Mouse (Mus musculus): Measurements from ENCODE around the gene Phf20.
"Not testable (repeated sequence)": the region's sequence is repeated elsewhere in the genome, so short reads cannot be mapped to it uniquely, and the experiment has no call there.

The Phf20 gene

DNA sequence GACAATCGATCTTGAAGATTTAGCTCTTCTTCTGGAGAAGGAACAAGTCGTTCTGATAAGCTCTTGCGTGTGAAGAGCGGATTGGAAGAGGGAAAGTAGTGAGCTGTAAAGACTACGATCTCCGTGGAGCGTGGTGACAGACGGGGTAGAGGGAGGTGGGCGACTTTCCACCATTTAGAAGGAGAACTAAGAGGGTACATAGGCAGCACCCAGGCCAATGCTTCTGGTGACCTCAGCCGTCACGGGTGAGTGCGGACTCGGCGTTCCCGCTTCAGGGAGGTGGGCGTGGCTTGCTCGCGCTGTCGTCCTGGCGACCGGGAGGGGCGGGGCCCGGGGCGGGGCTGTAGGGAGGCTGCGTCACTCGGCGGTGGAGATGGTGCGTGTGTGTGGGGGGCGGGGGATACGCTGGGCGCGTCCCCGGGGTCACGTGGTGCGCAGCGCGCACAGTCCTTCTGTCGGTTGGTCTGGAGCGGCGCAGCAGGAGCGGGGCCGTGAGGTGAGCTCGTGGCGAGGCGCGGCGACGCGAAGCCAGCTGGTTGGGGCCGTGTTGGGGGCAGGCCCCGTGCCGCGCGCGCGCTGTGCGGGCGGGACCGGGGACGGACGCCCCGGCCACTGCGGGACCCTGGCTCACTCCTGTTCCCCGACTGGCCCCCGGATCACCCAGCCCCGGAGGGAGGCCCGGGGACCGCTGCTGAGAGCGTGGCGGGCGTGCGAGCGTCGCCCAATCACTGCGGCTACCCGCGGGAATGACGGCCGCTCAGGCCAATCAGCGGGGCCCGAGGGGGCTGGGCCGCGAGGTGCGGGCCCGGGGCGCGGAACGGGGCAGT, at the start of gene Phf20:
Gene Phf20, plus strand, starts transcription at position 165 of the 827 bp plus-strand sequence.
- DNase-seq (ENCODE audit: low read depth, low spot score), result peak; percentile 95

DNA sequence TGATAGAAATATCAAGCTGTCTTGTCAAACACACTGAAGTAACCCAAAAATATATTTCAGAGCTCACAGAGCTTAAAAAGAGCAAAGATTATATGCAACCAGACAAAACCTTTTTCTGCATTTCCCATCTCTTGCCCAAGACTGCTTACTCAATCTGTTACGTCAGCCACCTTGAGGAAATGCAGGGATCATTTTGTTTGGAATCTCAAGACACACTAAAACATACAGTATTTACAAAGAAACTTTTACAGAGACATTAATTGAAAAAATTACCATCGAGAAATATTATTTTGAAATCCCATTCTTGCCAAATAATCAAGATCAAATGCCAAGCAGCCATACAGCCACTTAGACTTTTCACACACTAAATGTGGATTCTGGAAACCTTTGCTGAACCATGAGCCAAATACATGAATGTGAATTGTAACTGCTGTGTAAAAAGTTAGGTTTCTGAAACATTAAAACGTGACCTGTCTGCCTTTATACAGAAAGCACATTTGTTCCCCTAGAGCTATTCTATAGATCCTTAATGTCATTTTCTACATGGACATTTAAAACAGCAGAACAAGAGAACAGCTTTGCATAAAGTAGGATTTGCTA, 48.9 kb upstream of the Phf20 start:
- no peak for DNase-seq (ENCODE audit: low read depth, low spot score)

DNA sequence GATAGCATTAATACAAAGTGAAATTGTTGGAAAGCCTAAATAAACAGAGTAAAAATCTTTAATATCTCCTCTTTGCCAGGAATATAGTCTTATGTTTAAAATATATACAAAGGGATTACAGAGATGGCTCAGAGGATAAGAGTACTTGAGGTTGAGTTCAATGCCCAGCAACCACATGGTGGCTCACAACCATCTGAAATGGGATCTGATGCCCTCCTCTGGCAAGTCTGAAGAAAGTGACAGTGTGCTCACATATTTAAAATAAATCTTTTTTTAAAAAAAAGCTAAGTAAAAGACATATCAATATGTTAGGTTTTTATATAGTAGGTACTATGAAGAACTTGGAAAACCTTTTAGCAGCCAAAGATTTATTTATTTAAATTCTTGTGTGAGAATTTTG, 44.7 kb upstream of the Phf20 start:
- DNase-seq (ENCODE audit: low read depth, low spot score), result no peak

DNA sequence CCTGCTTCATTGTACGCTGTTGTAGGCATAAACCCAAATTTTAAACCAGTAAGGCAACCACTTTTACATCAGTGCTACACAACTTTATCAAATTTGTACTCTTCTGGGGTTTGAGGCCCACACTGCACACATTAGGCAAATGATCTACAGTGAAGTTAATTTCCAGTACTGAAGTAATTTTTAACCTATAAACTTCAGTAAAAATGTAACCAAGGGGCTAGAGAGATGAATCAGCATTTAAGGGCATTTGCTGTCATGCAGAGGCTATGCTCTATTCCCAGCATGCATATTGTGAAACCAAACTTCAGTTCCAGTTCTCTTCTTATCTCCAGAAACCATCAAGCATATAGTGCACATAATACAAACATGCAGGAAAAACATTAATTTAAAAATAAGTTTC, 30.8 kb upstream of the Phf20 start:
- DNase-seq (ENCODE audit: low read depth, low spot score), result no peak

DNA sequence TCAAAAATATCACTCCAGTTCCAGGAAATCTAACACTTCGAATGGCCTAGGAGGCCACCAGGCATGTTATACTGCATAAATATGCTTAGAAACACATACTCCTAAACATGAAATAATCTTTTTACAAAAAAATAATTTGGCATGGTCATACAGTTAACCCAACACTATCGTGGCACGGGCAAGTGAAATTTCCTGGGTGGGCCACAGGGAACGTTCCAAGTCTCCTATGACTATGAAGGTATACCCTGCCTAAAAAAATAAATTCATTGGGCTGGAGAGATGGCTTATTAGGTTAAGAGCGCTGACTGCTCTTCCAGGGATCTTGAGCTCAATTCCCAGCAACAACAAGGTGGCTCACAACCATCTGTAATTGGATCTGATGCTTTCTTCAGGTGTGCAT, 29.7 kb upstream of the Phf20 start:
- DNase-seq (ENCODE audit: low read depth, low spot score), result no peak

DNA sequence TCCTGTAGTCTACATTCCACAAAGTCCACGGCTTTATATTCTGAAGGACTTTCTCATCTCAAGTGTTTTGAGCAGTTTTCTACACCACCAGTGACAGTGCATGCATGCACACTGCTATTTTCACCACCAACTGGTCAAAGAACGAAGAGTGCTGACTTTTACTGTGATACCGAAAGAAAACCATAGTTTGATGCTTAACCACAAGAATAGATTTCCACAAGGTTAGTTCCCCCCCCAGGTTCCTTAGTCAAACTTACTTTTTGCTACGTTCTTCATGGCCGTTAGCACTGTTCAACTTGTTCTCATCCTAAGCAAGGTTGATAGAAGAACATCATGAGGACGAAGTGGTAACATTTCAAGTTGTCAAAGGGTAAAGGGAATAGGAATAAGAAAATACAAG, 19.2 kb upstream of the Phf20 start:
- DNase-seq (ENCODE audit: low read depth, low spot score), result no peak

DNA sequence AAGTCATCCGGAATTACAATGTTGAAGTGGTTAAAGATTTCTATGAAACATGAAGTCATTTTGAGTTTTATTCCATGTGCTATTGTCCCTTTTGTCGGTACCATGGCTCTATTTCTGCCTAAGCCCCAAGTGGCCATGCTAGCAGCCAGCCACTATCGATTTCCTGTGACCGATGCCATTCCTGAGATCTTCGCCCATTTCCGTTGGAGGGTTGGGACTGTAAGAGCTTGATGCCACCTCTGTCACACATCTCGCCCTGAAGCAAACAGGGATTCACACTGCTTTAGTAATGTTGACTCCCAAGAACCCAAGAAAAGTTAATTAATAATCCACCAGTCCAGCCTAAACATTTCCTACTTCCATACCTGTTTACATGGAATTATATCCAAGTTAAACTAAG, 18.6 kb upstream of the Phf20 start:
- no peak for DNase-seq (ENCODE audit: low read depth, low spot score)

DNA sequence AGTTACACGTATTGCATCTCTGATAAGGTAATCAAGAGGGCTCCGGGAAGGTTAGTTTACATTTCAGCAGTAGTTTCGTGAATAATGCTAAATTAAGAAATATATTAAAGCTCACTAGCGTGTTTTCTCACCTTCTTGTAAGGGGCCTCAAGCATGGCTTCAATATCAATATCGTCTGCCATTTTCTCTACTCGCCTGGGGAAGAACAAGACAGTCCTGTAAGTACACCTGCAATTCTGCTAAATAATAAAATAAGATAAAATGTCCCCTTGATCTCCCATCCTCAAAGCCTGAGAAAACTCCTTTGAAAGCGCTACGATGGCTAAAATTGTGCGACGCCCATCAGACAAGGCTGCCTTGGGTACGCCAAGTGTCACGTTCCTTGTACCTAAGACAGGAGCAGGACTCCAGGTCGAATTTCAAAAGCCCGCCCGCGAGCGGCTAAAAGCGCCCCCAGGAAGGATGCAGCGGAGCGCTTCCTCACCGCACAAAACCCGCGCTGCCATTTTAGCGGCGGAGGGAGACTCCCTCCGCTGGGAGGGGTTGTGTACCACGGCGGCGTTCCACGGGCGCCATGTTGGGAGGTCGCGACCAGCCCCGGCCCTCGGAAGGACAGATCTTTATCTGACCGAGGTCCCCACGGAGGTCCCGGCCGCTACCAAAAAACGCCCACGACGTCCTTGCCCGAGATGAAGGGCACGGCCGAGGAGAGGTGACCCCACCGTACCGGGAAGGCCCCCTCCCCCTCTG, 17.0 kb upstream of the Phf20 start:
- peak; percentile 80 for DNase-seq (ENCODE audit: low read depth, low spot score)

DNA sequence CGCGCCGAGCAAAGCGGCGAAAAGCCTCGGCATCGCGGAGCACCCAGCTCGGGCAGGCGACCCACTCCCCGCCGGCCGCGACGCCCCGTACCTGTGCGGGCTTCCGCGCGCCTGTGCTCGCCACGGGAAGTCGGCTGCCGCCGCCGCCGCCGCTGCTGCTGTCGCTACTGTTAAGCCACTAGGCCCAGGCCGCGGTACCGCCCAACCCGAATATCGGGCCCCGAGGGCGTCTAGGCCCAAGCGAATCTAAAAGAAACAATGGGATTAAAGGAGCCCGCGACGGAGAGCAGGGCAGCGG, 16.5 kb upstream of the Phf20 start:
- DNase-seq (ENCODE audit: low read depth, low spot score), result no peak

DNA sequence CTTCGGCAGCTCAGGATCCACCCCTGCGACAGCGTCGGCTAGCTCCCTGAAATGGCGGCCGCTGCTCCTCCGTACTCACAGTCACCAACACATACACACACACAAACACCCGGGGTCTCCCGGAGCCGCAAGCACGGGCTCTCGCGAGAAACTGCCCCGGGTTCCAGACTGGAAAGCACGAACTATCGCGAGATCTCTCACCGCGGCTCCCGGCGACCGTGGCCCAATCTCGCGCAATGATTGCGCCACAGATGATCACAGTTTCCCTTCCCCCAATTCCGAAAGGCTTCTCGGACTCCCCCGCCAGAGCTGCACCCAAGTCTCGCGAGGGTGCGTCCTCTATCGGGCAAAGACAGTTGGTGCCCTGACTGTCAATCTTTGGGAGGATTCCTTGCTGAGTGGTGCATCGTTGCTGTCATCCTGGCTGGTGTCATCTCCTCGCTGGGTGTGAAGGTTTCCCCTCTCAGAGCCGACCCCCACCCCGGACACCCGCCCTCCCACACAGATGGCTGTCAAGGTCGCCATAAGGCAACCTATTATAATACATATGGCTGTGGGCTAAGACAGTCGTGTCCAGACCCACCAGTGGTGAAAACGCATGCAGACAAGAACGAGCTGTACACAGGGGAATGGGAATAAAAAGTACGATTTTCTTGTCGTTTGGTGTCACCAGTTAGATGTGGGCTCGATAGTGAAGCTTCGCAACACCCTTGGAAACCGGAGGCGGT, 16.0 kb upstream of the Phf20 start, which contains the start of gene Rbm39:
Gene Rbm39, minus strand, starts transcription at position 145 of the 728 bp plus-strand sequence.
- DNase-seq (ENCODE audit: low read depth, low spot score), result peak; percentile 100

DNA sequence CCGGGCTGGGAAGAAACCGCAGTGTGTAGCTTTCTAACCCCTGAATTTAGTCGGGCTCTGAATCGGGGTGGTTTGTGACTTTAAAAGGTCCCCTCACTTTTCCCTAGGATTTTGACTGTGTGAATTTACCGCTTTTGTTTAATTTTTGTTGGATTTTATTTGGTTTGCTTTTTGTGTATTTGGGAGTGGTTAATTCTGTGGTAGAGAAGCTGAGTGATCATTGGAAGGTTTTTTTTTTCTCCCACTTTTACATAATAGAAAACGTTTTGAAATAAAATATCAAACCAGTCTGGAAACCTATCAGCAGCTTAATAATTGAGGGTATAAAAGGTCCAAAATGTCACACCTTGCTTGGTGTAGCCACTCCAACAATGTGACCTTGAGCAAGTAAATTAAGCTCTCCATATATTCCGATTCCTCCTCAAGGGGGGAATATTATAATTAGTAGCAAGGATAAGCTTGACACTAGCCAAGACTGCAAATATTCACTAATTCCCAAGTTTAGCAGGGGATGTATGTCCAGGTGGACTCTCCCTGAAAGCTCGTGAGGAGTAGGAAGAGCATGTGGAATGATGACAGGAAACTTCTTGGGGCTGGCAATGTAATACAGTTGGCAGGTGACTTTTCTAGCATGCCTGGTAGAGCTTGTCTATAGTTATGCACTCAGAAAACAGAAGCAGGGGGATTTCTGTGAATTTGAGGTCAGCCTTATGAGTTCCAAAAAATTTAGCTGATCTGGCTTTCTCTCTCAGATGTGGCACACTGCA, 15.3 kb upstream of the Phf20 start:
- no peak for DNase-seq (ENCODE audit: low read depth, low spot score)

DNA sequence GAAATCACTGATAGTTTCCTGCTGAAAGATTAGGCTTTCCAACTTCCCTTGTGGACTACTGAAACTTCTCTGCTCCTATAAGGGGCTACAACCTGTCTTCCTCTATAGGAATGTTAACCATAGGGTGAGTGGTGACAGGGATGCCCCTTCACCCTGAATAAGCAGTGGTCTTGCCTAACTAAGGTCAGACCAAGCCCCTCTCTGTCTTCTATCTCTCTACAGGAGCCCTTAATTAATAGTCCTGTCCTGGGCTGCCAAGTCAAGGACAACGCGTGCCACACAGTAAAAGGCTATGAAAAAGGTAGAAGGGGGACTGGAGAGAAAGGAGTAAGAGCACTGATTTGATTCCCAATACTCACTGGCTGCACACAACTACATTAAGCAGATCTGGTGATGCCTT, 14.7 kb upstream of the Phf20 start:
- DNase-seq (ENCODE audit: low read depth, low spot score), result no peak

DNA sequence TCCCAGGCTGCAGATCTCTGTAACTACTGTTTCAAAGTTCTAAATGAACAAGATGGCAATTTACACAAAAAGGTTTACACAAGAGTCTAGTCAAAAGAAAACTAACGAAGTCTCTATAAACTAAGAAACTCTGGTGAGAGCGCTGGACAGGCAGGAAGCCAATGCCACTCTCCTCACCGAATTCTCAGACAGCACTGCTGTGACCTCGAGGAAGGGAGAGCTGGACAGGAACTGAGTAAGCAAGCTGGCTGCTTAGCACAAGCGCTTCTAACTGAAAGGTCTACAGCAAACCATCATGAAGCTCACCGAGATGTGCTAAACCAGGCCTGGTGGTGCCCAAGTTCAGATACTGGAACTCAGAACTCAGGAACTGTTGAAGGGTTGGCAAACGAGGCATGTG, 7.0 kb upstream of the Phf20 start:
- DNase-seq (ENCODE audit: low read depth, low spot score), result not testable (repeated sequence)

DNA sequence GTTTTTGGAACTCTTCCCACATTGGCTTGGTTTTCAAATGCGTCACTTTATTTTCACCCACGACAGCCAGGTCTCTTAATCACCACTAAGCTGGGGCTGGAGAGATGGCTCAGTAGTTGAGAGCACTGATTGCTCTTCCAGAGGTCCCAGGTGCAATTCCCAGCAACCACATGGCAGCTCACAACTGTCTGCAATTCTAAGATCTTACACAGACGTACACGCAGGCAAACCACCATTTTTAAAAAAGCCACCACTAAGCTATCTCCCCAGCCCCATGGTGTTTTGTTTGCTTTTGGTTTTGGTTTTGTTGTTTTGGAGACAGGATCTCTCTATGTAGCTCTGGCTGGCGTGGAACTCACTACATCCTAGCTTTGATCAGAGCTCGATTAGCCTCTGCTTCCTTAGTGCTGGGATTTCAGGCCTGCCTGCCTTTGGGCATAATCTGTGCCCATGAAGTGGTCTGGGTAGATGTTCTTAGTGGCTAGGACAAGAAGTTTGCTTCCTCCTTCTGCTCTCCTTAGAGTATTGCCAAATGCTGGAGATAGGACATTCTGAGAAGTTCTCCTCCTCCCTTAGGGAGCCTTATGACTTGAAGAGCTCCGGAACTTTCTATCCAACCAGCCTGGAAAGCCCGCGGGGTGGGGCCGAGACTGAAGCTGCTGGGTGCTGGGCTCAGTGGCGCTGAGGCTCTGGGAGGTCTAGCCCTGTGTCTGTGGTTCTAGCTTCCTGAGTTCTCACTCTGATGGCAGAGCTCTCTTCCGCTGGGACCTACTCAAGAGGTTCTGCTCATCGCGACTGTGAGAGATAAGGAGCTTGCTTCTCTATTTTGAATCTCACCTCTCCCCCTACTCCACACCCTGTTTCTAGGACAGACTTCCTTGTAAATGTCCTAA, 6.0 kb upstream of the Phf20 start:
- DNase-seq (ENCODE audit: low read depth, low spot score), result no peak

DNA sequence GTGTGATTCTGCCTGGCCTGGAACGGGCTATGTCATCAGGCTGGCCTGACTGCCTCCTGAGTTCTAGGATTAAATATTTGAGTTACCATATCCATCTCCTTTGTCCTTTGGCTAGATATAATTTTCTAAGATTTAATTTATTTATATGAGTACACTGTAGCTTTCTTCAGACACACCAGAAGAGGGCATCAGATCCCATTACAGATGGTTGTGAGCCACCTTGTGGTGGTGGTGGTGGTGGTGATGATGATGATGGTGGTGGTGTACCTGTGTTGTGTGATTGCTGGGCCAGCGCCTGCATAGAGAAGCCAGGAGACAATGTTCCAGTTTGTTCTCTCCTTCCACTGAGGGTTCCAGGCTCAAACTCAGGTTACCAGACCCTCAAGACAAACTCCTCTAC, 4.7 kb upstream of the Phf20 start:
- DNase-seq (ENCODE audit: low read depth, low spot score), result no peak

DNA sequence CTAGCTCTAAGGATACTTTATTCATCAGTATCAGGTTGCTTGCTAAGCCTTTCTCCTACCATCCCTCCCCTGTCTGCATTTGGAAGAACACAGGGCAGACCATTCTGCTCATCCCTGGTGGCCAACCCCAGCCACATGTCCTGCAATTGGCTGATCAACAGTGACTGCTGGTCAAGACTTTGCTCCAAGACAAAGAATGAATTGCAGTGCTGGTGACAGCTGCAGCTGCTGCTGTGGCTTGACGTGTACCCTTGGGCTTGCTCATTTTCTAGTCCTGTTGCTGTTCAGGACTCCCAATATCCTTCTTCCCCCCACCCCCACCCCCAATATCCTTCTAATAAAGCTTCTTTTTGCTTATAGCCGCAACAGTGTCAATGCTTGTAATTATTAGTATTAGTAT, 4.2 kb upstream of the Phf20 start:
- DNase-seq (ENCODE audit: low read depth, low spot score), result no peak

DNA sequence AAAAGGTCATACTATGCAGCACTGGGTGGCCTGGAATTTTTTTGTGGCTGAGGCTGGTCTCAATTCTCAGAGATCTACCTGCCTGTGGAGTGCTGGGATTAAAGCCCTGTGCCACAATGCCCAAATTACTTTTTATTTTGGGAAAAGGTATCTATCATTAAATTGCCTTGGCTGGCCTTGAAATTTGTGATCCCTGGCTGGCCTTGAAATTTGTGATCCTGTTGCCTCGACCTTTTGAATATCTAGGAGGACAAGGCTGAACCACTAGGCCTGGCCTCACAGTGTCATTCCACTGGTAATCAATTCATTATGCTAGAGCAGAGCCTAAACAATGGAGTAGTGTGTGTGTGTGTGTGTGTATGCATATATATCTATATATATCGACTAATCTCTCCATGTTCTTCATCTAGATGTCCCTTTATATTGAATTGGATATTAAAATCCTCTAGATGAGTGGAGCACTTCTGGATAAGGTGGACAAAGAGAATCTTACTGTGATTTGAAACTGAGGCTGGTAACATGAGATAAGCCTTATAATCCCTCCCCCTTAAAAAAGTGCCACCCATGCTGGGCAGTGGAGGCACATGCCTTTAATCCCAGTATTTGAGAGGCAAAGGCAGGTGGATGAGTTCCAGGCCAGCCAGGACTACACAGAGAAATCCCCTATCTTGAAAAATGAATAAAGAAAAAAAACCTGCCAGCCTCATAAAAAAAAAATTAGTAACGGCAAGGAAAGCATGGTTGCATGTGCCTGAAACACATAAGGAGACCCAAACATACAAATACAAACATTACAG, 3.0 kb upstream of the Phf20 start:
- no peak for DNase-seq (ENCODE audit: low read depth, low spot score)

DNA sequence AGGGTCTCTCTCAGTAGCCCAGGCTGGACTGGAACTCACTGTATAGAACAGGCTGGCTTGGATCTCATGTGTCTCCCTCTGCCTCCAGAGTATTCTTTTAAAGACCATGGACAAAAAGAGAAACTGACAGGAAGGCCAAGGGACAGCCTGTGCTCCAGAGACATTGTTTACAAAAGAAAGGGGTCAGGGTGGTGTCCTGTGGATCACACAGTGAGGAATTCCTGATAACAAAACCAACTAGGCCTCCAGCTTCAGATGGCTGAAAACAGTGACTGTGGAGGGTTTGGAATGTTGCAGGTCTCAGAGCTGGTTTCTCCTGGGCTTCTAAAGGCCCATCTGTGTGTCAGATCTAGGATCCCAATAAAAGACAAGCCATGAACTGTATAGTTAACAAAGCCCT, 1.7 kb upstream of the Phf20 start:
- no peak for DNase-seq (ENCODE audit: low read depth, low spot score)

DNA sequence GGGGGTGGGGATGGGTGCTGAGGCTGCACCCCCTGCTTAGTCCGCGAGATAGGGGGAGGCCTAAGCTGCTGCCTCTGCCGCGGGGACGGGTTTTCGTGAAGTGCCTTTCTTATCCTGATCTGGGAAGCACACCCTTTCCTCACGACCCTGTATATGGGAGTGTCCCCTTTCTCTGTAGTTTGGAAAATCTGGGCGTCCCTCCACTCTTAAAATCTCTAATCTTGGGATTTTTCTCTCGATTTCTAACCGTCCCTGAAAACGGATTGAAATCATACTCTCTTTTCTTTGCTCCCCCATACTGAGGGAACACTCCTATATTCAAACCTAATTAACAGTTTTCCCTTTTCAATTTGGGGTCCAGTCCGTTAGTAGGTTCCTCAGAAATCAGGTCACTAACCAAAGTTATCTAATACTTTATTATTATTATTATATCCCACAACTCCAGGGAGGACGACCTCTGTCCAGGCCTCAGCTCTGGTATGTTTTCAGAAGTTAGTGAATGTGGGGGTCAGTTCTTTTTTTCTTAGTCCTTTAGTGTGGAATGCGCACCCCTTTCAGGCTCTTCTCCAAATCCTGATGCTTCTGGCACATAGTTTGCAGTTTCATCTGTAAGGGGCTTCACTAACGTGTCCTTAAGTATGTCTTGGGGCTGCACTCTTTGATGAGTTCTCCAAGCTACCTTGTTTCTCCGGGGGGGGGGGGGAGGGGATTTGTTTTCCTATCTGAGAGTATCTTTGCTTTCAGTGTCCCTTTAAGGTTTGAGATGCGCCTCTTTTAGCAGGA, 1.1 kb downstream of the Phf20 start:
- DNase-seq (ENCODE audit: low read depth, low spot score), result no peak

Measured in forelimb bud, embryonic 11.5 days (tissue).